Mouse (Mus musculus): ENCODE data around the gene Gpr37l1. TPM values are rescaled to one million over a fixed set of nuclear protein-coding genes. Genes with fewer than 3 reads are reported as not detected.
"Not testable (repeated sequence)": the region's sequence is repeated elsewhere in the genome, so short reads cannot be mapped to it uniquely, and the experiment has no call there.

The Gpr37l1 gene
- polyA plus RNA-seq, 1 experiment from 2014 or later = not detected

- no peaks in the 10 kb centered on the region for H3K36me3 ChIP-seq
- H3K4me3 ChIP-seq (replicated peaks) = no peak overlapping the region
- H3K4me1 ChIP-seq = peaks cover 55% of the 10 kb centered on the region
- no peak overlapping the region for H3K4me2 ChIP-seq (replicated peaks)
- ATAC-seq (ENCODE audit: insufficient number of reproducible peaks, low FRiP score, low TSS enrichment, low read depth) = no peak
- no peak overlapping the region for H3K9ac ChIP-seq
- H3K27me3 ChIP-seq = peaks cover 7% of the 10 kb centered on the region
- 0 out of 2 replicates have a peak overlapping the region, but pooled peaks have one; percentile 49 for H3K27ac ChIP-seq (replicated peaks)
- no peaks in the 10 kb centered on the region for H3K9me3 ChIP-seq (replicated peaks)
- 31% methylated on average over 8 of the region's 8 CpGs for WGBS
Measured at GRCm38 (mm10) chr1:135131560-135131959, 35.9 kb downstream of the Gpr37l1 start.

- no peaks in the 10 kb centered on the region for H3K36me3 ChIP-seq
- peaks cover 60% of the 10 kb centered on the region for H3K4me1 ChIP-seq
- 23% methylated on average over 6 of the region's 6 CpGs for WGBS
- H3K4me2 ChIP-seq (replicated peaks) = no peak overlapping the region
- no peak overlapping the region for H3K9ac ChIP-seq
- peak overlapping the region; percentile 49; the same call in 1 of the 2 replicates for H3K27ac ChIP-seq (replicated peaks)
- H3K27me3 ChIP-seq = peaks cover 7% of the 10 kb centered on the region
- ATAC-seq (ENCODE audit: insufficient number of reproducible peaks, low FRiP score, low TSS enrichment, low read depth) = no peak
- no peaks in the 10 kb centered on the region for H3K9me3 ChIP-seq (replicated peaks)
- H3K4me3 ChIP-seq (replicated peaks) = no peak overlapping the region
Measured at GRCm38 (mm10) chr1:135131034-135131433, 36.4 kb downstream of the Gpr37l1 start.

DNA sequence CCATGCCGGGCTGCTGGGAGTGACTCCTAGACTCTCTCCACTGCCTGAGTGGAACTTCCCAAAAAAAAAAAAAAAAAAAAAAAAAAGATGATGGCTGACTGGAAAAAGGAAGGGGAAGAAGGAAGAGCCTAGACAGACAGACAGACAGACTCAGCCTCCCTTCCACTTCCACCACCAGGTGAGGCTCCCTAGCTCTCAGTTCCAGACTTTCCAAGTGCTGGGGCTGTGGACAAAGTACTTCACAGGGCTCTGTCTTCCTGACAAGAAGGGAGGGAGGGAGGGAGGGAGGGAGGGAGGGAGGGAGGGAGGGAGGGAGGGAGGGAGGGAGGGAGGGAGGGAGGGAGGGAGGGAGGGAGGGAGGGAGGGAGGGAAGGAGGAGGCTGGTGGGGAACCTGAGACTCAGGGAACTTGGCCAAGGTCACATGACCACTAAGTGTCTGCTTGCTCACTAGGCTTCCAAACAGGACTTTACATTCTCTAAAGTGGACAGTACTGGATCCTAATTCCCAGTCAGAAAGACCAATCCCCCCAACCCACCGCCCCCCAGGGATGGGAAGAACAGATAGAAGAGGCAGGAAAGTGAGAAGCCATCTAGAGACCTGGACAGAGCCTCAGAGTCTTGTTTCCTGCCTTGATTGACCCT is 37.0 kb downstream of the Gpr37l1 start:
- WGBS = 78% methylated on average over 2 of the region's 2 CpGs
- no peaks in the 10 kb centered on the region for H3K36me3 ChIP-seq
- peaks cover 7% of the 10 kb centered on the region for H3K27me3 ChIP-seq
- no peak overlapping the region for H3K27ac ChIP-seq (replicated peaks)
- no peak overlapping the region for H3K4me3 ChIP-seq (replicated peaks)
- H3K9ac ChIP-seq = no peak overlapping the region
- H3K4me2 ChIP-seq (replicated peaks) = no peak overlapping the region
- peaks cover 66% of the 10 kb centered on the region for H3K4me1 ChIP-seq
- ATAC-seq (ENCODE audit: insufficient number of reproducible peaks, low FRiP score, low TSS enrichment, low read depth) = no peak
- no peaks in the 10 kb centered on the region for H3K9me3 ChIP-seq (replicated peaks)

DNA sequence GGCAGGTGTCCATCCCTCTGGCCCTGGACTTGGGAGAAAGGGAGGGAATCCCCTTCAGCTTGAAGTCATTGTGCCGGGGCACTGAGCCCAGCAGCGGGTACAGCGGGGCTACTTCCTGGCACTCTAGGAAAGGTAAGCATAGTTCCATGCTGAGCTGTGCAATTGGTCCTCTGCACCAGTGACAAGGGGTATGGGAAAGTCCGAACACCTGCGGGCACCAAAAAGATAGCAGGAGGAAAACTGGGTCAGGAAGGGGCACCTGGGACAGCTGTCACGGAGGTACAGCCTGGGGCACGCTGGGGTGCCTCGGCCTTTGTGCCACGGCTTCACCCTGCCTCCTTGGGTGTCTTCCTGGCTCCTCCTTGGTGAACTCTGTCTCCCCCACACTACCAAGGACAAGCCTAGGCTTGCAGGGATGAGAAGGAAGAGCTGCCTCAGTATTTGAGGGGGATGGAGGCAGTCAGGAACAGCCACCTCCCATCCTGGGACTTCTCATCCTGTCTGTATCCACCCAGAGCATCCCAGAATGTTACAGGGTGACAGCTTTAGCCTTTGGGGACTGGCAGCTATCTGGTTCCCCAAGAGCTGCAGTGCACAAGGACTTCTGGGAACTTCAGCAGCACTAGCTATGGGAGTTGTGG is 37.8 kb downstream of the Gpr37l1 start:
- 0 out of 2 replicates have a peak overlapping the region, but pooled peaks have one; percentile 86 for H3K27ac ChIP-seq (replicated peaks)

GRCm38 (mm10) chr1:135128986-135129385 is 38.5 kb downstream of the Gpr37l1 start:
- WGBS = 21% methylated on average over 9 of the region's 9 CpGs
- peaks cover 7% of the 10 kb centered on the region for H3K27me3 ChIP-seq
- no peaks in the 10 kb centered on the region for H3K36me3 ChIP-seq
- no peak for ATAC-seq (ENCODE audit: insufficient number of reproducible peaks, low FRiP score, low TSS enrichment, low read depth)
- peak overlapping the region; percentile 86; the same call in 1 of the 2 replicates for H3K27ac ChIP-seq (replicated peaks)
- H3K4me1 ChIP-seq = peaks cover 72% of the 10 kb centered on the region
- no peak overlapping the region for H3K4me2 ChIP-seq (replicated peaks)
- no peak overlapping the region for H3K9ac ChIP-seq
- H3K4me3 ChIP-seq (replicated peaks) = no peak overlapping the region
- no peaks in the 10 kb centered on the region for H3K9me3 ChIP-seq (replicated peaks)

More for the DNA sequence above, 37.8 kb downstream of the Gpr37l1 start:
- H3K27me3 ChIP-seq = peaks cover 7% of the 10 kb centered on the region
- H3K4me3 ChIP-seq (replicated peaks) = no peak overlapping the region
- WGBS = 68% methylated on average over 9 of the region's 9 CpGs
- H3K4me1 ChIP-seq = peaks cover 72% of the 10 kb centered on the region
- no peaks in the 10 kb centered on the region for H3K9me3 ChIP-seq (replicated peaks)
- H3K4me2 ChIP-seq (replicated peaks) = no peak overlapping the region
- no peak overlapping the region for H3K9ac ChIP-seq
- no peak for ATAC-seq (ENCODE audit: insufficient number of reproducible peaks, low FRiP score, low TSS enrichment, low read depth)
- no peaks in the 10 kb centered on the region for H3K36me3 ChIP-seq

- 17% methylated on average over 6 of the region's 6 CpGs for WGBS
- Histone ChIP-seq H3K4me1 (peaks cover 72% of the 10 kb centered on the region), H3K27me3 (peaks cover 7% of the 10 kb centered on the region), H3K9me3 (replicated peaks) (no peaks in the 10 kb centered on the region), H3K4me2 (replicated peaks) (peak overlapping the region; percentile 38), H3K36me3 (no peaks in the 10 kb centered on the region), H3K4me3 (replicated peaks) (peak overlapping the region; percentile 15), H3K27ac (replicated peaks) (peak overlapping the region; percentile 86), H3K9ac (no peak overlapping the region)
- peak; percentile 81 for ATAC-seq (ENCODE audit: insufficient number of reproducible peaks, low FRiP score, low TSS enrichment, low read depth)
Measured at GRCm38 (mm10) chr1:135128011-135128441, 39.5 kb downstream of the Gpr37l1 start.

DNA sequence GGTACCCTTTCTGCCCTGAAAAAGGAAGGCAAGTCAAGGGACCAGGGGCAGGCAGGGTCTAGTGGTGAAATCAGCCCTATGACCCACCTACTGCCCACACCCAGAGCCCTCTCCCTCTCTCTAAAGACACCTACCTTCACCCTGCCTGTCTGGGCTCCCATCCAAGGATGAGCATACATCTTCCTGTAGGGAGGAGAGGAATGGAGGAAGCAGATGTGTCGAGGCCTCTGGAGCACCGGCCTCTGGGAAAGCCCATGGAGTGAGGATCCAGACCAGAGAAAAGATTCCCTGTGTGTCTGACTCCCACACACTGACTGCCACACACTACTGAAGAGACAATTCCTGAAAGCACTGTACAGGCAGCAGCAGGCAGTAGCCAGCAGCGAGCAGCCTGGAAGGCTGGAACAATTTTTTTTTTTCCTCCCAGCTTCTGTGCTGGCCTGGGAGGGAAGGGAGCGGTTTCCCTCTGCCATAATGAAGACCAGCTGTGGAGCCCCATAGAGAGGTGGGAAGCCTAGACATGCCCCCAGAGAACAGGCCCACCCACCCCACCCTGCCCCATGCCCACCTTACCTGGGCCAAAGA is 40.9 kb downstream of the Gpr37l1 start:
- Histone ChIP-seq H3K9me3 (replicated peaks) (no peaks in the 10 kb centered on the region), H3K36me3 (no peaks in the 10 kb centered on the region), H3K27ac (replicated peaks) (peak overlapping the region; percentile 86), H3K4me3 (replicated peaks) (peak overlapping the region; percentile 9), H3K9ac (peak overlapping the region; percentile 18; the same call in 1 of the 2 replicates), H3K4me1 (peaks cover 62% of the 10 kb centered on the region), H3K27me3 (peaks cover 7% of the 10 kb centered on the region), H3K4me2 (replicated peaks) (peak overlapping the region; percentile 38)
- WGBS = 10% methylated on average over 4 of the region's 4 CpGs
- 0 out of 2 replicates have a peak, but pooled peaks have one; percentile 20 for ATAC-seq (ENCODE audit: insufficient number of reproducible peaks, low FRiP score, low TSS enrichment, low read depth)

DNA sequence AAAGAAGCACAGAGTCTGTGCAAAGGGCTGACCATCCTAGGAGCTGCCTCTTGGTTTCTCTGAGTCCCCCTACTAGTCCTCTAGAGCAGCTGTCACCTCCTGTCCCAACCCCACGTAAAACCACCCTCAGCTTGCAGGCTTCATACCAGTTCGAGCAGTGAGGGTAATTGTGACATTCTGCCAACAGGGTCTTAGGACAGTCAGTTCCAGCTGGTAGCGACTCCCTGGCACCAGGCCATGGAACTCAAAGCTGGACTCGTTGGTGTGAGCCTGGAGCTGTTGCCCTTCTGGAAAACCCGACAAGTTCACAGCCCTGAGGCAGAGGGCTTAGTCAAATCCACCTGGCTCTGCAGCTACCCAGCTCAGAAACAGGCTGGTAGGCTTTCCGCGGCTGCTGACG is 41.5 kb downstream of the Gpr37l1 start:
- Histone ChIP-seq H3K4me2 (replicated peaks) (peak overlapping the region; percentile 38), H3K4me1 (peaks cover 56% of the 10 kb centered on the region), H3K27ac (replicated peaks) (peak overlapping the region; percentile 86), H3K4me3 (replicated peaks) (peak overlapping the region; percentile 9), H3K9me3 (replicated peaks) (no peaks in the 10 kb centered on the region), H3K36me3 (no peaks in the 10 kb centered on the region), H3K27me3 (peaks cover 7% of the 10 kb centered on the region), H3K9ac (no peak overlapping the region)
- no peak for ATAC-seq (ENCODE audit: insufficient number of reproducible peaks, low FRiP score, low TSS enrichment, low read depth)
- 19% methylated on average over 8 of the region's 8 CpGs for whole genome bisulfite sequencing

GRCm38 (mm10) chr1:135124573-135125363 is 42.7 kb downstream of the Gpr37l1 start:
- H3K9ac ChIP-seq = no peak overlapping the region
- no peaks in the 10 kb centered on the region for H3K9me3 ChIP-seq (replicated peaks)
- ATAC-seq (ENCODE audit: insufficient number of reproducible peaks, low FRiP score, low TSS enrichment, low read depth) = no peak
- peaks cover 5% of the 10 kb centered on the region for H3K27me3 ChIP-seq
- H3K4me3 ChIP-seq (replicated peaks) = no peak overlapping the region
- peaks cover 48% of the 10 kb centered on the region for H3K4me1 ChIP-seq
- no peak overlapping the region for H3K27ac ChIP-seq (replicated peaks)
- WGBS = 89% methylated on average over 8 of the region's 8 CpGs
- no peak overlapping the region for H3K4me2 ChIP-seq (replicated peaks)
- no peaks in the 10 kb centered on the region for H3K36me3 ChIP-seq

- no peak overlapping the region for H3K4me2 ChIP-seq (replicated peaks)
- 0 out of 2 replicates have a peak, but pooled peaks cover 3% of the 10 kb centered on the region for H3K27me3 ChIP-seq
- H3K9me3 ChIP-seq (replicated peaks) = no peaks in the 10 kb centered on the region
- no peaks in the 10 kb centered on the region for H3K36me3 ChIP-seq
- ATAC-seq (ENCODE audit: insufficient number of reproducible peaks, low FRiP score, low TSS enrichment, low read depth) = no peak
- H3K27ac ChIP-seq (replicated peaks) = no peak overlapping the region
- H3K4me1 ChIP-seq = peaks cover 9% of the 10 kb centered on the region; the same call in 1 of the 2 replicates
- no peak overlapping the region for H3K4me3 ChIP-seq (replicated peaks)
- WGBS = 9% methylated on average over 8 of the region's 8 CpGs
- no peak overlapping the region for H3K9ac ChIP-seq
Measured at GRCm38 (mm10) chr1:135112661-135113060, 54.8 kb downstream of the Gpr37l1 start.

- peaks cover 11% of the 10 kb centered on the region for H3K27me3 ChIP-seq
- not testable (repeated sequence) for ATAC-seq (ENCODE audit: insufficient number of reproducible peaks, low FRiP score, low TSS enrichment, low read depth); H3K9me3 ChIP-seq (replicated peaks); H3K9ac ChIP-seq; H3K4me1 ChIP-seq; H3K27ac ChIP-seq (replicated peaks); H3K4me2 ChIP-seq (replicated peaks); H3K36me3 ChIP-seq; H3K4me3 ChIP-seq (replicated peaks)
- WGBS = 53% methylated on average over 4 of the region's 5 CpGs
Measured at GRCm38 (mm10) chr1:135111271-135111670, 56.2 kb downstream of the Gpr37l1 start.

Measured in embryonic facial prominence, embryonic 15.5 days (tissue).